Mouse (Mus musculus) gastrocnemius, postnatal 10 days (tissue): ENCODE data around the gene Klhdc7b. TPM values are rescaled to one million over a fixed set of nuclear protein-coding genes. Genes with fewer than 3 reads are reported as not detected.
A peak's percentile ranks its signal among the peaks of the same experiment; 100 is the strongest.
"Not testable (repeated sequence)": the region's sequence is repeated elsewhere in the genome, so short reads cannot be mapped to it uniquely, and the experiment has no call there.

Experiments
- DNase-seq: peaks from one replicate; pipeline ENCODE4 v3.0.0; 2021; ENCODE audit warnings: mixed read lengths
- total RNA-seq, 2 experiments: library from RNA; stranded (reverse); gene quantifications; 2 replicates each; pipeline ENCODE4 v1.2.3; 2021

Gene Klhdc7b
- total RNA-seq, 2 experiments from 2014 or later, result not detected

- no peak for DNase-seq
Measured at GRCm38 (mm10) chr15:89428136-89428790, 43.5 kb downstream of the Klhdc7b start.

DNA sequence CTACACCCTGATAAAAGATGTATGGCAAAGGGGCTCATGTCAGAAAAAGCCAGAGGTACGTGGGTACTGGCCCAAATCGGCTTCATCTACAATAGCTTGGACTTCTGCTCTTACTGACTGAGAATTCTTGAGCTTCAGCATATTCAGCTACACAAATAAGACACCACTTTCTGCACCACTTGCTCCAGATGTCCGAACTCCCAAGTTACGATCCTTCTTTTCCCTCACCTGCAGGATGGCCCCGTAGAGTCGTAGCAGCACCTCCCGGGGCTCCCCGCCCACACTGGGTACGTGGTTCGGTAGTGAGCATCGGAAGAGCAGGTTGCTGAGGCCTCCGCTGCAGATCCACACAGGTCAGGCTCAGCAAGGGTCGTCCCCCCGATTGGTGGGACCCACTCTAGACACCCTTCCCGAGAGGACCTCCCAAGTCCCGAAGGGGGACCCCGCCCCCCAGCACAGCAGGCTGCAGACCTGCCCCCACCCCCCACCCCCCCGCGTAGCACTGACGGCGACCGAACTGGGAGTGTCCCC, 44.2 kb downstream of the Klhdc7b start:
- no peak for DNase-seq

DNA sequence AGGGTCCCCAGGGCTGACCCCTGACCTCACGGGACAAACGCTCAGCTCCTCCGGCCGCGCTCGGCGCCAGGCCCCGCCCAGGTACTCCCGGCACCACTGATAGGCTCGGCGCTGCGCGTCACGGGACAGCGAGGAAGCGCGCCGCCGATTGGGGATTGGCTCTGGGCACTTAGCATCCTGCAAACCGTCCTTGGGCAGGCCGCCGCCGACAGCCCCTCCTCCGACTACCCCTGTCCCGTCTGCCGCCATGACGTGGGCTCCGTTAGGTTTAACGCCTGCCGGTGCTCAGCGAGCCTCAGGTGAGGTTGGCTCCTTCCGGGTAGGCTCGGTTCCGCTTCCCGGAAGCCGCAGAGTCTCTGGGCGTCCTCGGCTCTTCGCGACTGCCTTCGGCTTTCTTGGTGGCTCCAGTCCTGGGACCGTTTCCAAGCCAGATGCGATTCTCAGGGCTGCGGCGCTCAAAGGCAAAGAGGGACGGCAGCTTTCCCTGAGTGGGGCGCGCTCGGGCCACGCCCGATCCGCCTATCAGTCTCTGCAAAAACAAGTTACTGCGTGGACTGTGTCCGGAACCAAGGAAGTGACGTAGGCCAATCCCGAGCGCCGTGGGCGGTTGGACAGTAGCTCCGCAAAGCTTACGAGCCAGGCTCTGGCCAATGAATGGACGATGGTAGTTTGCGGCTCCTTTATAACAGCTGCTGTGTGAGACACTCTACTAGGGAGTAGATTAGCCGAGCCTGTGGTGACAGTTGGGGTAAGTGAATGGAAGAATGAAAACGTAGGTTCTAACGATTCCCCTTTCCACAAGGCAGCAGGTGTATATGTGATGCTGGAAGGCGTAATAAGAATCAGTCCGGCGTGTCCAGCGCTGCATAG, 44.9 kb downstream of the Klhdc7b start, which contains the start of the genes C730034F03Rik, Gm44502 and Chkb:
Gene C730034F03Rik, plus strand, starts transcription at position 238 of the 870 bp plus-strand sequence.
Gene Gm44502, minus strand, starts transcription at position 345 of the 870 bp plus-strand sequence.
Gene Chkb, minus strand, starts transcription at position 557 of the 870 bp plus-strand sequence.
- DNase-seq, result peak; percentile 91

- no peak for DNase-seq
Measured at GRCm38 (mm10) chr15:89430341-89430740, 45.6 kb downstream of the Klhdc7b start.

DNA sequence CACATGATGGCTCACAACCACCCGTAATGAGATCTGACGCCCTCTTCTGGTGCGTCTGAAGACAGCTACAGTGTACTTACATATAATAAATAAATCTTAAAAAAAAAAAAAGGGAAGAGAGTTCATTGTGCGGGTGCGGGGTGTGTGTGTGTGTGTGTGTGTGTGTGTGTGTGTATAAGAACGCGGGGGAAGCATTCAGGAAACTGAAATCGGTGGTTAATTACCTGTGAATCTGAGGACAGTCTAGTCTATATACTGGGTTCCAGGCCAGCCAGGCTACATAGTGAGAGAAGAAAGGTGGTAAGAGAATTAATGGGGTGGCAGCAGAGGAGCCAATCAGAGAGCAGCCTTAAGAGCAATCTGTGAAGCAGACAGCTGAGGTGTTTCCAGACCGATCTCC, 46.1 kb downstream of the Klhdc7b start:
- DNase-seq, result not testable (repeated sequence)

DNA sequence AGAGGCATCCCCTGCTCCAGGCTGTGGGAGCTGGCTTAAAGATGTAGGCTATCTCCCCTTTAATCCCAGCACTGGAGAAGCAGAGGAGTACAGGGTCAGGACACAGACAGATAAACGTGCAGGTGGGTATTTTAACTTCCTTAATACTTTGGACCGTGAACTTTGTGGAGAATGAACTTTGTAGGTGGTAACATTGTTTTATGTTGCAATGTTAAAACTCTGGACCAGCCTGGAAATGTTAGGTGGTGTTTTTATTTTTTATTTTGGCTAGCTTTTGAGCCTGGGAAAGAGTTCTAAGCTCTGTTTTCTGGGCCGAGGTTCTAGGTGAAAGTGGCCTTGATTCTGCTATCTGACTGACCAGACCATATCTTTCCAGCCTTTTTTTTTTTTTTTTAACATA, 46.6 kb downstream of the Klhdc7b start:
- no peak for DNase-seq

GRCm38 (mm10) chr15:89431806-89432205, 47.1 kb downstream of the Klhdc7b start:
- no peak for DNase-seq

DNA sequence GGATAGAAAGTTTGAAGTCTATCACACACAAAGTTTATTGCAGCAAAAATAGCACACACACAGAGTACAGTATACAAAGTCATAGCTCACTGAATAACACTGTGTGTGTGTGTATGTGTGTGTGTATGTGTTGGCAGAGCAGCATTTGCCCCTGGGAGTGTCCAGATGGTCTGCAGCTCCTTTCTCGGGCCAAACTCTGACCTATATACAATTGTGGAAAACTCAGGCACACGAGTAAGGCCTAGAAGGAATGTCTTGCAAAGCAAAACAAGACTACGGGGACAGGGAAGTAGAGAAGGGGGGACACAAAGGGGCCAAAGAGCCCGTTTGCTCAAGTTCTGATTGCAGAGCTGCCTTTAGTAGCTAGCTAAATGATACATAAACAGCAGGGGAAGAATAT, 48.2 kb downstream of the Klhdc7b start:
- no peak for DNase-seq

GRCm38 (mm10) chr15:89434136-89434535, 49.4 kb downstream of the Klhdc7b start:
- DNase-seq, result no peak

GRCm38 (mm10) chr15:89435878-89436277, 51.2 kb downstream of the Klhdc7b start:
- DNase-seq, result no peak

Other genes with a start within 250 kb of the Klhdc7b start
- 10 to 100 TPM; 76.0 to 77.1 TPM for gene Mapk12, start 244.2 kb upstream of the Klhdc7b start, total RNA-seq
- 1 to 10 TPM; 2.1 to 3.0 TPM for gene Mapk11, start 235.3 kb upstream of the Klhdc7b start, total RNA-seq
- gene Plxnb2, start 204.1 kb upstream of the Klhdc7b start, total RNA-seq, result 10 to 100 TPM; 28.9 to 43.0 TPM
- 1 to 10 TPM; 4.5 to 7.0 TPM for gene Dennd6b, start 188.4 kb upstream of the Klhdc7b start, total RNA-seq
- gene Ppp6r2, start 173.4 kb upstream of the Klhdc7b start, total RNA-seq, result 10 to 100 TPM; 60.1 to 61.9 TPM
- 10 to 100 TPM; 50.1 to 70.5 TPM for gene Sbf1, start 69.6 kb upstream of the Klhdc7b start, total RNA-seq
- gene Adm2, start 62.2 kb upstream of the Klhdc7b start, total RNA-seq, result not detected
- not detected for gene Miox, start 50.5 kb upstream of the Klhdc7b start, total RNA-seq
- gene Lmf2, start 29.3 kb upstream of the Klhdc7b start, total RNA-seq, result 10 to 100 TPM; 22.4 to 25.5 TPM
- 10 to 100 TPM; 50.5 to 55.8 TPM for gene Ncaph2, start 29.2 kb upstream of the Klhdc7b start, total RNA-seq
- 10 to 100 TPM; 14.2 to 14.6 TPM for gene Sco2, start 11.1 kb upstream of the Klhdc7b start, total RNA-seq
- gene Tymp, start 7.9 kb upstream of the Klhdc7b start, total RNA-seq, result under 1 TPM; 0.38 to 0.50 TPM
- gene Odf3b, start 5.6 kb upstream of the Klhdc7b start, total RNA-seq, result 1 to 10 TPM in 1 of 2 experiments, under 1 TPM in 1; 0.68 to 1.6 TPM
- gene Syce3, start 25.6 kb downstream of the Klhdc7b start, total RNA-seq, result not detected
- gene Cpt1b, start 40.9 kb downstream of the Klhdc7b start, total RNA-seq, result 100 to 1,000 TPM; 204 to 222 TPM
- gene C730034F03Rik, start 44.7 kb downstream of the Klhdc7b start, total RNA-seq, result under 1 TPM; 0.38 to 0.88 TPM
- under 1 TPM; 0.66 to 0.81 TPM for gene Gm44502, start 44.8 kb downstream of the Klhdc7b start, total RNA-seq
- 10 to 100 TPM; 21.4 to 40.0 TPM for gene Chkb, start 45.0 kb downstream of the Klhdc7b start, total RNA-seq
- under 1 TPM; 0.23 to 0.26 TPM for gene Mapk8ip2, start 69.0 kb downstream of the Klhdc7b start, total RNA-seq
- 10 to 100 TPM in 1 of 2 experiments, 1 to 10 TPM in 1; 6.5 to 11.0 TPM for gene Arsa, start 92.5 kb downstream of the Klhdc7b start, total RNA-seq
- gene Shank3, start 114.7 kb downstream of the Klhdc7b start, total RNA-seq, result 10 to 100 TPM; 24.8 to 36.1 TPM
- gene Acr, start 183.4 kb downstream of the Klhdc7b start, total RNA-seq, result under 1 TPM; 0.54 TPM
- gene Rabl2, start 207.0 kb downstream of the Klhdc7b start, total RNA-seq, result 1 to 10 TPM; 3.8 to 6.2 TPM